Mouse (Mus musculus): ENCODE results near the gene Ttll5. TPM values are rescaled to one million over a fixed set of nuclear protein-coding genes. Genes with fewer than 3 reads are reported as not detected.

Ttll5 gene
- polyA plus RNA-seq, 1 experiment from 2014 or later, result 15.5 TPM

DNA sequence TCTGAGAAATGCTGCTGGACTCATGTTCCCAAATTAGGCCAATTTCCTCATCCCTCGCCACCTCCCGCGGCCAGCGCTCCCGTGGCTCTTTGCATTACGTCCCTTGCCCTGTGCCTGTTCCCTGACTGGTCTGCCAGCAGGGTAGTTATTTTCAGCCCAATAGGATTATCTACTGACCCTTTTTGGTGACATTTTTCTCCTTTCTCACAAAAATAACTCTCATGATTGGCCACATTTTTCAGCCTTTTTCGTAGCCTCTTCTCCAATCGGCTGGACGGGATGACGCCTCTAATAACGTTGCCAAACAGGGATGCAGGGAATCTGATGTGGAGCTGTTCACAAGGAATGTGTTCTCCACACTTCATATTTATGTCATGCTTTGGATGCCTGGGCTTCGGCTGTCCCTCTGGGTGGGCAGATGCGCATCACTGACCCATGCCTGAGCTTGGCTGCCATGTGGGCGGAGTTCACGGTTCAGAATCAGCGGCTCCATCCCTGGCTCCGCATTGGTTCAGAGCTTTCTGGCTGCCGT is 267.2 kb downstream of the Ttll5 start:
- peak overlapping the region; percentile 19; the same call in 1 of the 2 replicates for H3K4me3 ChIP-seq (ENCODE audit: low read length)
- H3K9me3 ChIP-seq (replicated peaks; ENCODE audit: control insufficient read depth, low read length), result no peaks in the 10 kb centered on the region
- ATAC-seq (replicated peaks; ENCODE audit: extremely low read depth, insufficient read depth, low FRiP score), result peak; percentile 43; the same call in 1 of the 2 replicates
- H3K27ac ChIP-seq (ENCODE audit: low read length), result peak overlapping the region; percentile 86
- peak overlapping the region; percentile 51 for H3K4me2 ChIP-seq (ENCODE audit: low read depth, low read length)
- H3K27me3 ChIP-seq (ENCODE audit: control insufficient read depth, insufficient read depth, low read length), result no peaks in the 10 kb centered on the region
- 36% methylated on average over 18 of the region's 18 CpGs for WGBS
- H3K36me3 ChIP-seq (ENCODE audit: control insufficient read depth, insufficient read depth), result peaks cover 7% of the 10 kb centered on the region
- H3K9ac ChIP-seq (ENCODE audit: low read length), result peak overlapping the region; percentile 6; the same call in 1 of the 2 replicates
- peaks cover 19% of the 10 kb centered on the region for H3K4me1 ChIP-seq (ENCODE audit: control insufficient read depth, insufficient read depth, low read length)

DNA sequence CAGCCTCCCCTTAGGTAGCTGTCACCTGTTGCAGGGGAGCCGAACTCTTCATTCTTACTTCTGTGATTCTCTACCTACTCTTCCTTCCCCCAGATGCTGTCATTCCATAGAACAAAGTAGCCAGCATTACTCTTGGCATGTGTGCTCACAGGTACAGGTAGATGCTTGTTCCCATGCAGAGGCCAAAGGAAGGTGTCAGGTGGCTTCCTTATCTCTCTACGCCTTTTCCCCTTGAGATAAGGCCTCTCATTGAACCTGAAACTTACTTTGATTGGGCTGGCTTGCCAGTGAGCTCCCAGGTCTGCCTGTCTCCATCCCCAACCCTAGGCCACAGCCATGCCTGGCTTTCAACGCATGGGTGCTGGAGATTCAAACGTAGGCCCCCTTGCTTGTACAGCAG is 269.6 kb downstream of the Ttll5 start:
- no peaks in the 10 kb centered on the region for H3K27me3 ChIP-seq (ENCODE audit: control insufficient read depth, insufficient read depth, low read length)
- peaks cover 3% of the 10 kb centered on the region for H3K36me3 ChIP-seq (ENCODE audit: control insufficient read depth, insufficient read depth)
- ATAC-seq (replicated peaks; ENCODE audit: extremely low read depth, insufficient read depth, low FRiP score), result no peak
- no peak overlapping the region for H3K9ac ChIP-seq (ENCODE audit: low read length)
- no peaks in the 10 kb centered on the region for H3K9me3 ChIP-seq (replicated peaks; ENCODE audit: control insufficient read depth, low read length)
- H3K4me3 ChIP-seq (ENCODE audit: low read length), result no peak overlapping the region
- H3K4me2 ChIP-seq (ENCODE audit: low read depth, low read length), result no peak overlapping the region
- WGBS, result 86% methylated on average over 4 of the region's 4 CpGs
- H3K27ac ChIP-seq (ENCODE audit: low read length), result no peak overlapping the region
- H3K4me1 ChIP-seq (ENCODE audit: control insufficient read depth, insufficient read depth, low read length), result peaks cover 24% of the 10 kb centered on the region

DNA sequence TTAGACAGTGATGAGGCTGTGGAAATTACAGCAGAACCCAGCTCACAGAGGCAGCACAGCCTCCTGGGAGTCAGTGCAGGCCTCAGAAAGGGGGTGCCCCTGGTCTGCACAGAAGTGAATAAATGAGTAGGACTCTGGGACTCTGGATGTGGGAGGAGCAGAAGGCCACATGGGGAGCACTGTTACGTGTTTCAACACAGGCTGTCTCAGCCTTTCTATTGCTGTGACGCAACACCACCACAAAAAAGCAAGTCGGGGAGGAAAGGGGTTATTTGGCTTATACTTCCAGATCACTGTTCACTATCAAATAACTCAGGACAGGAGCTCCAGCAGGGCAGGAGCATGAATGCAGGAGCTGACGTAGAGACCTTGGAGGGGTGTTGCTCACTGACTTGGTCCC is 271.3 kb downstream of the Ttll5 start:
- Histone ChIP-seq H3K4me3 (ENCODE audit: low read length) (no peak overlapping the region), H3K9ac (ENCODE audit: low read length) (no peak overlapping the region), H3K27me3 (ENCODE audit: control insufficient read depth, insufficient read depth, low read length) (no peaks in the 10 kb centered on the region), H3K9me3 (replicated peaks; ENCODE audit: control insufficient read depth, low read length) (no peaks in the 10 kb centered on the region), H3K4me2 (ENCODE audit: low read depth, low read length) (no peak overlapping the region), H3K27ac (ENCODE audit: low read length) (no peak overlapping the region), H3K4me1 (ENCODE audit: control insufficient read depth, insufficient read depth, low read length) (peaks cover 29% of the 10 kb centered on the region), H3K36me3 (ENCODE audit: control insufficient read depth, insufficient read depth) (no peaks in the 10 kb centered on the region)
- 83% methylated on average over 4 of the region's 4 CpGs for WGBS
- ATAC-seq (replicated peaks; ENCODE audit: extremely low read depth, insufficient read depth, low FRiP score), result no peak

DNA sequence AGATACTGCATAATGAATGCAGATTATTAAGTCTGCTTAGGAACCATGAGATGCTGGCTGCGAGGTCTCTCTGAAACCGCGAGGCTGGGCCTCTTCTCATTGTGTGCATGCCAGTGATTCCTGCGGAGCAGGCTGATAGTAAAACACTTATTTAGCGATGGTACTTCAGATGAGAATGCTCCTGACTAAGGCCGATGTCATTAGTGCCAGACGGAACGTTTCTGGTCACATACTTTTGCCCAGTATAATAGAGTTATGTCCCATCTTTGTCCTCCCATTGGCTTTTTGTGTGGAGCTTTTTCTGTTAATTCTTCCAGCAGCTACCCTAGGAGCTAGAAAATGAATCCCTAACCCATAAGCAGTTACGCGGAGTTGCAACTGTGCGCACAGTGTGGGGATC is 273.3 kb downstream of the Ttll5 start:
- WGBS, result 53% methylated on average over 11 of the region's 11 CpGs
- no peaks in the 10 kb centered on the region for H3K27me3 ChIP-seq (ENCODE audit: control insufficient read depth, insufficient read depth, low read length)
- no peak overlapping the region for H3K4me3 ChIP-seq (ENCODE audit: low read length)
- peak overlapping the region; percentile 11; the same call in 1 of the 2 replicates for H3K4me2 ChIP-seq (ENCODE audit: low read depth, low read length)
- H3K36me3 ChIP-seq (ENCODE audit: control insufficient read depth, insufficient read depth), result no peaks in the 10 kb centered on the region
- 0 out of 2 replicates have a peak overlapping the region, but pooled peaks have one; percentile 17 for H3K9ac ChIP-seq (ENCODE audit: low read length)
- H3K4me1 ChIP-seq (ENCODE audit: control insufficient read depth, insufficient read depth, low read length), result peaks cover 33% of the 10 kb centered on the region
- no peak for ATAC-seq (replicated peaks; ENCODE audit: extremely low read depth, insufficient read depth, low FRiP score)
- H3K27ac ChIP-seq (ENCODE audit: low read length), result peak overlapping the region; percentile 80
- H3K9me3 ChIP-seq (replicated peaks; ENCODE audit: control insufficient read depth, low read length), result no peaks in the 10 kb centered on the region

DNA sequence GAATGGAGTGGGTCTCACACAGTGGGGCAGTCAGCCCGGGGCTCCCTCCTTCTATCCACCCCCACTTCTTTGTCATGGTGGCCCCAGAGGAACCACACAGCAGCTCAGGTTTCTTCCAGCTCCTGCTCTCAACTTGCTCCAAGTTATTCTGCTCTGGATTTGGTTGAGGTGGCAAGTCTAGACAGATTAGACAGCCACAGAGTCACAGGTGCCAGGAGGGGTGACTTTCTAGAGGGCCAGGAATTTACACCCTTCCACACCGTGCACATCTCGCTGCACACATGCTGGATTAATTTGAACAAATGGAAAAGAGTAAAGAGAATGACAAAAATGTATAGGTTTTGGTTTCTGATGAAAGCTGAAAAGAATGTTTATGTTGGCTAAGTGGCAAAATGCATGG is 276.3 kb downstream of the Ttll5 start:
- H3K9ac ChIP-seq (ENCODE audit: low read length), result no peak overlapping the region
- no peak for ATAC-seq (replicated peaks; ENCODE audit: extremely low read depth, insufficient read depth, low FRiP score)
- H3K9me3 ChIP-seq (replicated peaks; ENCODE audit: control insufficient read depth, low read length), result no peaks in the 10 kb centered on the region
- no peak overlapping the region for H3K4me2 ChIP-seq (ENCODE audit: low read depth, low read length)
- H3K36me3 ChIP-seq (ENCODE audit: control insufficient read depth, insufficient read depth), result no peaks in the 10 kb centered on the region
- peak overlapping the region; percentile 40 for H3K27ac ChIP-seq (ENCODE audit: low read length)
- no peak overlapping the region for H3K4me3 ChIP-seq (ENCODE audit: low read length)
- H3K27me3 ChIP-seq (ENCODE audit: control insufficient read depth, insufficient read depth, low read length), result no peaks in the 10 kb centered on the region
- WGBS, result 63% methylated on average over 3 of the region's 3 CpGs
- H3K4me1 ChIP-seq (ENCODE audit: control insufficient read depth, insufficient read depth, low read length), result peaks cover 54% of the 10 kb centered on the region

DNA sequence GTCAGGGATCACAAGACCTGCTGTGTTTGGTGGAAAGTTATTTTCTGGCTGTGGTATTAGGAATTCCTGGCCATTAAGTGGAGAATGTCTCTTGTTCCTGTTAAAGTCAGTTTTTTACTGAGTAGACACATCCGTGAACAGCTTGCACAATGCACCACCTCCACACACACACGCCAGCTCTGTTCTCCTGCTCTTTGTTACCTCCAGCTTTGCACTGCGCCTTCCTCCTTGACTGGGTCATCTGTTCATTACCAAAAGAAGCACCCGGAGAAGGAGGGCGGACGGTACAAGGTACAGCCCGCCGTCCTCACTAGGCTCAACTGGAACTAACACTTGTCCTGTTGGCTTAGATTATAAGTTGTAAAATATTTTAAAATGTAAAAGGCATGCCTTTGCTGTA is 278.2 kb downstream of the Ttll5 start:
- 74% methylated on average over 8 of the region's 8 CpGs for WGBS
- Histone ChIP-seq H3K9me3 (replicated peaks; ENCODE audit: control insufficient read depth, low read length) (no peaks in the 10 kb centered on the region), H3K4me1 (ENCODE audit: control insufficient read depth, insufficient read depth, low read length) (peaks cover 47% of the 10 kb centered on the region), H3K36me3 (ENCODE audit: control insufficient read depth, insufficient read depth) (no peaks in the 10 kb centered on the region), H3K27me3 (ENCODE audit: control insufficient read depth, insufficient read depth, low read length) (no peaks in the 10 kb centered on the region), H3K27ac (ENCODE audit: low read length) (peak overlapping the region; percentile 93), H3K4me3 (ENCODE audit: low read length) (no peak overlapping the region), H3K4me2 (ENCODE audit: low read depth, low read length) (no peak overlapping the region), H3K9ac (ENCODE audit: low read length) (peak overlapping the region; percentile 22; the same call in 1 of the 2 replicates)
- ATAC-seq (replicated peaks; ENCODE audit: extremely low read depth, insufficient read depth, low FRiP score), result no peak

DNA sequence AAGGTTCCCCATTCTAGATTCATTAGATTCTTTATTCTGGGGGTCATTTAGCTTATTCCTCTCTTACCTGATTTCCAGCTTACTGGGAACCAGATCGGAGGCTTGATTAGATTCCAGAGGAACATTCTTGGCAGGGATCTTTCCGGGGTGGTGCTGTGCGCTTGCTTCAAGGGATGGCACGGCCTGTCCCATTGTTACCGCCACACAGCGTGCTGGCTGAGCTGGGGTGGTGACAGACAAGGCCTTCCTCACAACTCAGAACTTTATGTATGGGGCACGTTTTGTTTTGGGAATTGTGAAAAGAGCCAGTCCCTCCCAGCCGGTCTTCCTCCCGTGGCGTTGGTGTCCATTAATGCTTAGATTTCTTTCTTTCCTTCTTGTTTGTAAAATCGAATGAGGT is 278.9 kb downstream of the Ttll5 start:
- ATAC-seq (replicated peaks; ENCODE audit: extremely low read depth, insufficient read depth, low FRiP score), result no peak
- Histone ChIP-seq H3K4me3 (ENCODE audit: low read length) (no peak overlapping the region), H3K4me2 (ENCODE audit: low read depth, low read length) (peak overlapping the region; percentile 15; the same call in 1 of the 2 replicates), H3K9ac (ENCODE audit: low read length) (peak overlapping the region; percentile 54), H3K4me1 (ENCODE audit: control insufficient read depth, insufficient read depth, low read length) (peaks cover 42% of the 10 kb centered on the region), H3K27ac (ENCODE audit: low read length) (peak overlapping the region; percentile 93), H3K27me3 (ENCODE audit: control insufficient read depth, insufficient read depth, low read length) (no peaks in the 10 kb centered on the region), H3K9me3 (replicated peaks; ENCODE audit: control insufficient read depth, low read length) (no peaks in the 10 kb centered on the region), H3K36me3 (ENCODE audit: control insufficient read depth, insufficient read depth) (no peaks in the 10 kb centered on the region)
- WGBS, result 51% methylated on average over 11 of the region's 11 CpGs

DNA sequence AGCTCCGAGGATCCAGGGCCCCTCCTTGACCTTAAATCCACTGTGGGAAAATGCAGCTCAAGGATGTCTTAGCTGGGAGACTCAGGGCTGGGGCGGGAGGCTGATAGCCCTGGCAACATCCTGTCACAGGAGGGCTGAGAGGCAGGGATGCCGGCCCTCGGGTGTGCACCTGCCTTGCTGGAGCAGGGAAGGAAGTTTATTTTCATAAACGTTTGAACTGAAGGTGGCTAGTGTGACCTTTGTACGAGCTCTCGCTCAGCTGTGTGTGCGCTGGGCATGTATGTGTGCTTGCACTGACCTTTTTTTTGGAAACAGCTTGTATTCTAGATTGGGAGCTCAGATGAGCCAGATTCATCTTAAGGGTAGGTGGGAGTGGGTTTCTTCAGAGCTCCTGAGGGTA is 279.4 kb downstream of the Ttll5 start:
- H3K36me3 ChIP-seq (ENCODE audit: control insufficient read depth, insufficient read depth), result no peaks in the 10 kb centered on the region
- ATAC-seq (replicated peaks; ENCODE audit: extremely low read depth, insufficient read depth, low FRiP score), result peak; percentile 24
- 33% methylated on average over 8 of the region's 8 CpGs for WGBS
- H3K9me3 ChIP-seq (replicated peaks; ENCODE audit: control insufficient read depth, low read length), result no peaks in the 10 kb centered on the region
- no peaks in the 10 kb centered on the region for H3K27me3 ChIP-seq (ENCODE audit: control insufficient read depth, insufficient read depth, low read length)
- peak overlapping the region; percentile 93 for H3K27ac ChIP-seq (ENCODE audit: low read length)
- no peak overlapping the region for H3K4me3 ChIP-seq (ENCODE audit: low read length)
- H3K9ac ChIP-seq (ENCODE audit: low read length), result peak overlapping the region; percentile 54
- peaks cover 42% of the 10 kb centered on the region for H3K4me1 ChIP-seq (ENCODE audit: control insufficient read depth, insufficient read depth, low read length)
- H3K4me2 ChIP-seq (ENCODE audit: low read depth, low read length), result peak overlapping the region; percentile 15; the same call in 1 of the 2 replicates

DNA sequence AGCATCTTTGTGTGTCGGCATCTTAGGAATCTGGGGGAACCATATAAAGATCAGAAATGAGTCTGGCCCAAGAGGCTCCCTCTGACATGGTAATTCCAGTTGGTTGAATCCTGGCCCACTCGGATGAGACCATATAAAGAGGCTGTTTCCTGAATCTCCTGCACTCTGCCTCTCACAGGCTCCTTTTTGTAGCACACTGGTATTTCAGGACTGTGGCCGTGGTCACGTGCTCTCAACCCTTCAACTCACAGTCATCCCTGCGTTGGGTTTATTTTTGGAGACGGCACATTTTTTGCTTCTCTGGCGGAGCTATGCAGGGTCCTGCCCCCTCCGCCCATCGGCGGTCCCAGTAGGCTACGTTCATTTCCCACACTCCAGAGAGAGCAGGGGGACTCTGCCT is 279.8 kb downstream of the Ttll5 start:
- Histone ChIP-seq H3K9ac (ENCODE audit: low read length) (peak overlapping the region; percentile 67), H3K4me2 (ENCODE audit: low read depth, low read length) (peak overlapping the region; percentile 46), H3K27ac (ENCODE audit: low read length) (peak overlapping the region; percentile 93), H3K27me3 (ENCODE audit: control insufficient read depth, insufficient read depth, low read length) (no peaks in the 10 kb centered on the region), H3K9me3 (replicated peaks; ENCODE audit: control insufficient read depth, low read length) (no peaks in the 10 kb centered on the region), H3K36me3 (ENCODE audit: control insufficient read depth, insufficient read depth) (no peaks in the 10 kb centered on the region), H3K4me1 (ENCODE audit: control insufficient read depth, insufficient read depth, low read length) (peaks cover 42% of the 10 kb centered on the region), H3K4me3 (ENCODE audit: low read length) (no peak overlapping the region)
- peak; percentile 86 for ATAC-seq (replicated peaks; ENCODE audit: extremely low read depth, insufficient read depth, low FRiP score)
- 33% methylated on average over 11 of the region's 11 CpGs for WGBS

All from heart, embryonic 16.5 days (tissue).